Mouse (Mus musculus) spleen, postnatal 36 days (tissue): ENCODE results near the gene Snhg11.

ENCODE experiments used
- DNase-seq, 2 experiments: peaks; one replicate each; pipeline ENCODE4 v3.0.0; 2022; ENCODE audit warnings: low spot score in 2 of 2, mixed read lengths in 1 of 2

Gene Snhg11

GRCm38 (mm10) chr2:158375443-158376122 lies at the start of gene Snhg11:
Gene Snhg11, plus strand, starts transcription at chr2:158375638.
- DNase-seq, result no peak

DNA sequence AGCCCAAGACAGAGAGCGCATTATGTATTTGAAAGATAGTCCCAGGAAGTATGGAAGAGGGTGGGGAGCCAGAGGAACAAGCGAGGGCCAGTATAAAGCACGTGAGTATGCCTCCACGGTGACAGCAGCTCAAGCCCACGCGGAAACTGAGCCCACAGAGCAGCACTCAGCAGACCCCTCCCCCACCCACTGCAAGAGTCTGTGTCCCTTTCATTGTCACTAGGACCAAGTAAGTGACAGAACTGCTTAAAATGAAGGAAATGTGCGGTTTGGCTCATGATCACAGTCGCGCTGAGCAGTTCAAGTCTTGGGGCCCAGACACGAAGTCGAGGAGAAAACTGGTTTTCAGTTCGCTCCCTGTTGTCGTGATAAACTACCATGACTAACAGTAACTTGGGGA lies 41.1 kb upstream of the Snhg11 start:
- DNase-seq, result no peak

GRCm38 (mm10) chr2:158337698-158338097 lies 37.7 kb upstream of the Snhg11 start:
- DNase-seq, result no peak

GRCm38 (mm10) chr2:158339948-158340564 lies 35.4 kb upstream of the Snhg11 start:
- peak in 1 of 2 experiments; percentile 35 for DNase-seq

DNA sequence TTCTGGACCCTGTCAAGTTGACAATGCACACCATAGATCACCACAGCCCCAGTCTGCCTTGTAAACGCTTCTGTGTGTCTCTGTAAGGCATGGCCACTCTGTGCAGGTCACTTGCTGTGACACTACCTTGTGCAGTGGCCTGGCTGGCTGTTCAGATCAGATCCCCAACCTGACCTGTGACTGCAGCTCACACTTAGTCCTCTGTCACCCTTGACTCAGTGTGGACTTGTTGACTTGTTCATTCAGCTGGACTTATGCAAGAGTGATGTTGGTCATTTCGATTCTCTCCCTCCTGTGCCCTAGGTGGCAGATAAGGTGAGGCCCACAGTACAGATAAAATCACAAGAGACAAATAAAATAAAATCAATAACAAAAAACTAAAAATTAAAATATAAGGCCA lies 34.1 kb upstream of the Snhg11 start:
- no peak for DNase-seq

- no peak for DNase-seq
Measured at GRCm38 (mm10) chr2:158343495-158343894, 31.9 kb upstream of the Snhg11 start.

GRCm38 (mm10) chr2:158346467-158346866 lies 29.0 kb upstream of the Snhg11 start:
- no peak for DNase-seq

- DNase-seq, result peak in 1 of 2 experiments; percentile 22
Measured at GRCm38 (mm10) chr2:158347868-158348267, 27.6 kb upstream of the Snhg11 start.

DNA sequence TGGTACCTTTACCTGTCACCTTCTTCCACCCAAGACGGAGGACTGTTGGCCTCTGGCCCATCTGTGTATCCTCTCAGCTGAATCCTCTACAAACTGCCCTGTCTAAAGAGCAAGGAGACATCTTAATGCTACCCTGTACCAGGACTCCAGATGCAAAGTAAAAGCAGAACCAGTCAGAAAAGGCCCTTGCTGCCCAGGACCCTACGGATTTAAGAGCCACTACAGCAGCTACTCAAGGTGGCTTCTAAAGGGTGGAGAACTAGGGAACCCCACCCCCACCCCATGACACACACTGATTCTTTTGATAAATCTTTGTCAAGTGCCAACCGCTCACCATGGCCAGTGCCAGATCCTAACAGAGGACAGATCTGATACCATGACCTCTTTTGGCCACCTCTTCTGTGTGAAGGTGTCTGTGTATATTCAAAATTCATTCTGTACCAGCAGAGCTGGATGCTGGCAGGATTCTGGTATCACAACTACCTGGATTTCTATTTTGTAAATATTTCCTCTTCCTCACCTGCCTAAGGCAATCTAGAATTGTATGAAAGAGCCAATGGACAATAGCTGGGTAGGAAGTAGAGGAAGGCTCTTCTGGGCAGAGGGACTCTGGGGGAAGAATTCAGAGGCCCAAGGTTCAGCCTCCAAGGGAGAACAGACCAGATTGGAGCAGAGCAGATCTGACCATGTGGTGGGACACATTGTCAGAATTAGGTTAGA lies 22.5 kb upstream of the Snhg11 start:
- no peak for DNase-seq

- DNase-seq, result no peak
Measured at GRCm38 (mm10) chr2:158354348-158355114, 20.9 kb upstream of the Snhg11 start.

DNA sequence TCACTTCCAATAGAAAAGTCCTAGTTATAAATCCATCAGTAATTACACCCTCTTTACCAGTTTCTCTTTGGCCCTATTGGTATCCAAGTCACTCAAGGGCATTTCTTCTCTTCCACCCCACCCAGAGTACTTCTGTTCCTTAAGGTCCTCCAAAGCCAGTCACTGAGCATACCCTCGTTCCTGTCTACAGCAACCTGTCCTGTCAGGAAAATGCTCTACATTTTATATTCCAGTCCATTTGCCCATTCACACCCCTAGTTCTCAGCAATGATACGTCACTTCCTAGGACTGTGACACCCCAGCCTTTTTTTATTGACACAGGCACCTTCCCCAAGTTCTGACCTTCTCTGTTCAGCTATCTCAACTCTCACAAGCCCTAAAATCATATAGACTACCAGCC lies 20.2 kb upstream of the Snhg11 start:
- no peak for DNase-seq

DNA sequence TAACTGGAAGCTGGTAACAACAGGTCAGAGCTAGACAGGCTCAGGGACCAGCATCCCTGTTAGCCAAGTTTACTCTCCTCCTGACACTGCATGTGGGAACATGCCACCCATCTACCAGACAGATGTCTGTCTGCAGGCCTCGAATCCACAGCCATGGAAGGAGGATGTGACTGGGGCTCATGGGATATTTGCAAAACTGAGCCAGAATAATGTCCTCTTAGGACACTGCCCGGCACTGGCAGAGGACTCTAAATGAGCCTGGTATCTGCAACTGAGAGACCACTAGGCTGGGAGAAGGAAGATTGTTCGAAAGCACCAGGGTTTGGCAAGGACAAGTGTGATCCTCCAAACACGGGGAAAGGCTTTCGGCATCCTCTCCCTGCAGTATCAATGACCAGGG lies 19.3 kb upstream of the Snhg11 start:
- no peak for DNase-seq

DNA sequence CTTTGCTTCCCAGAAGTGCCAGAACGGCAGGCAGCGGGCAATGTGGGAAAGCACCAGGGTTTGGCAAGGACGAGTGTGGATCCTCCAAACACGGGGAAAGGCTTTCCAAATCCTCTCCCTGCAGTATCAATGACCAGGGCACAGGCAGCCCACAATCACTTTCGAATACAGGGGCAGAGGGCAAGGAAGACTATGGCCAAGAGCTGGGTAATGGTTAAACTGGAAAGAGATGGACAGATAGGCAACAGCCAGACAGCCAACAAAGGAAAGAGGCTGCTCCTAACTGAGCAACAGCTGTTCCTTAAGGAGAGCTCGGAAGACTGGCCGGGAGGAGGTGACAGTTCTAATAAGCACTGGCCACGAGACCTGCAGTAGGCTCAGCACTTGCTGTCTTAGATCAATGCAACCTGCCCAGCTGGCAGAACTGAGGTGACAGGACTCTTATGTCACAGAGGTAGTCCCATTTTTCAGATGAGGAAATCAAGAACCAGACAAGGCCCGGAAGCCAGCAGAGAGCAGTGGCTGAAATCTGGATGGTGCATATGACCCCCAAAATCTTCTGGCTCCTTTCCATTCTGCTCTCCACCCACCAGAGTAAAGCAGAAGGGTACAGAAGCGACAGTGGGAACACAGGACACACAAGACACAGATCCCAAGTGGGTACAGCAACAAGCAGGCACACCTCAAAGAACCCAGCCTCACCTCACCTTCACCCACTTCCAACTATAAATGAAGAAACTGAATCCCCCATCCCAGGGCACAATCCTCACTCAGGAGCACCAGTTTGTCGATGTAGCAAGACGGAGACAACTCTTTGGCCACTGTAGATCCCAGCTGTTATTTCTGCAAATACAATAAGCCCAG lies 15.4 kb upstream of the Snhg11 start:
- no peak for DNase-seq

DNA sequence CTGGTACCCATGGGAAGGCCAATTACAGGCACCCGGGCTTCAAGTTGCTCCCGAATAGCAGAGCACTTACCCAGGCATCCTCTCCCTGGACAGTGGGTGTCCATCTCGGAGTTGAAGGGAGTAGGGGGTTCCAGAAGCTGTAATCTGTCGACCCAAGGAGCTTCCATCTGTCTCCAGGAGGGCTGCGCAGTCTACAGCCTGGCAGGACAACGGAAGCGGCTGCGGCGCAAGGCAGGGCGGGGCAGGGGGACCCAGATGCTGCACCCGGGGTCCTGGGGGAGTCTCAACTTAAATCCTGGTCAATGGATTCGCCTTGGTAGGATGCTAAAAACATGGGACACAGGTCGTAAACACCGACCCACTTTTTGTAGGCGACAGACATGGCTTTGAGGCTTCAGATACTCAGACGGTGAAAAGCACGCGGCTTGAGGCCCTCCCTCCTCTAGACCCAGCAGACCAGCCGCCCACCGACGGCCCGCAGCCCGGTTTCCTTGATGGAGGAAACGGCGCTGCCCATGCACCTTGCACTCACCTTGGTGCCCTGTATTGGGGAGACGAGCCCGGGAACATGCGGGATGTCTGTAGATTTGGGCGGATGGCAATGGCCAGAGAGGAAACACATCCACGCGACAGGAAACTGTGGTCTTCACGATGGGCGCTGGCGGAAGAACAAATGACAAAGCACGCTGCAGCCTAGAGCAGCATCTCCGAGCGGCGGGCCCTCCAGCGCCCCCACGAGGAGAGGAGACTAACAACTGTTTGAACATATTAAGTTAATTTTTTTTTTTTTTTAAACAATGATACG lies 14.4 kb upstream of the Snhg11 start:
- peak; percentile 80 to 86 for DNase-seq

DNA sequence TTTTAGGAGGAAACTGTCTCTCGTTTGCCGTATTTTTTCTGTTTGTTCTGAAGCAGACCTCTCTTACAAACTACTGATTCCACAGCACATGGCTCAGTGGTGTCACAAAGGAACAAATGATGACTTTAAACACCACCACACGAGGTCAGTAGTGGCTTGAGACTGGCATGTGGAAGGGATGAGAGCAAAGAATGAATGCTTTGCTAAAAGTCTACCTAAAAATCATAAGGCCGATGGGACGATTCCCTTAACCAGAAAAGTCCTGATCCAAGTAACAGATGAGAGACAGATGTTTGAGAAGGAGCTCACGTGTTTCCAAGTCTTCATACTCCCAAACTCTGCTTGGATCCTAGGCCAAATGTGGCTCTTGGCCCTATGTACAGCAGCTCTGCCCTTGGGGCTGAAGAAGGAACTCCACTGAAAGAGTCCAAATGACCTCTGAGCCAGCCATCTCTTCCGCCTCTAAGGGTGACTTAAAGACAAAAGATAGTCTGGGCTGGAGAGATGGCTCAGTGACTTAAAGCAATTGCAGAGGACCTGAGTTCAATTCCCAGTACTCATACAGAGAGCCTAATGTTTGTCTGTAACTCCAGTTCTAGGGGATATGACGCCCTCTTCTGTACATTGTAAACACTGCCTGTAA lies 13.6 kb upstream of the Snhg11 start:
- peak in 1 of 2 experiments; percentile 17 for DNase-seq

- DNase-seq, result no peak
Measured at GRCm38 (mm10) chr2:158364175-158364574, 11.3 kb upstream of the Snhg11 start.

GRCm38 (mm10) chr2:158365099-158365850 lies 10.2 kb upstream of the Snhg11 start:
- DNase-seq, result no peak

- DNase-seq, result no peak
Measured at GRCm38 (mm10) chr2:158367654-158368053, 7.8 kb upstream of the Snhg11 start.

- DNase-seq, result no peak
Measured at GRCm38 (mm10) chr2:158368313-158368712, 7.1 kb upstream of the Snhg11 start.
